Mouse (Mus musculus): ENCODE measurements around the gene Shroom2. TPM values are rescaled to one million over a fixed set of nuclear protein-coding genes. Genes with fewer than 3 reads are reported as not detected.

Shroom2 gene
- polyA plus RNA-seq, 1 experiment from 2014 or later: 160 TPM

GRCm38 (mm10) chrX:152690788-152691291 is 78.4 kb downstream of the Shroom2 start:
- no peaks in the 10 kb centered on the region for H3K9me3 ChIP-seq (replicated peaks)
- peaks cover 6% of the 10 kb centered on the region; the same call in 1 of the 2 replicates for H3K27me3 ChIP-seq (replicated peaks)
- no peak overlapping the region for H3K4me3 ChIP-seq (replicated peaks)
- H3K9ac ChIP-seq (replicated peaks): no peak overlapping the region
- H3K36me3 ChIP-seq: no peaks in the 10 kb centered on the region
- no peak overlapping the region for H3K27ac ChIP-seq (replicated peaks)
- no peak for ATAC-seq (ENCODE audit: low FRiP score)
- 52% methylated on average over 2 of the region's 2 CpGs for WGBS
- no peak overlapping the region for H3K4me2 ChIP-seq
- H3K4me1 ChIP-seq: no peaks in the 10 kb centered on the region

GRCm38 (mm10) chrX:152679190-152679814 is 90.0 kb downstream of the Shroom2 start:
- Histone ChIP-seq H3K9me3 (replicated peaks) (no peaks in the 10 kb centered on the region), H3K27ac (replicated peaks) (no peak overlapping the region), H3K4me2 (no peak overlapping the region), H3K27me3 (replicated peaks) (peaks cover 19% of the 10 kb centered on the region), H3K36me3 (no peaks in the 10 kb centered on the region), H3K4me1 (no peaks in the 10 kb centered on the region), H3K9ac (replicated peaks) (no peak overlapping the region), H3K4me3 (replicated peaks) (no peak overlapping the region)
- WGBS: 57% methylated on average over 2 of the region's 2 CpGs
- no peak for ATAC-seq (ENCODE audit: low FRiP score)

- no peak overlapping the region for H3K4me2 ChIP-seq
- H3K4me3 ChIP-seq (replicated peaks): no peak overlapping the region
- H3K36me3 ChIP-seq: no peaks in the 10 kb centered on the region
- H3K9ac ChIP-seq (replicated peaks): no peak overlapping the region
- H3K9me3 ChIP-seq (replicated peaks): no peaks in the 10 kb centered on the region
- 57% methylated on average over 3 of the region's 3 CpGs for WGBS
- peaks cover 28% of the 10 kb centered on the region for H3K27me3 ChIP-seq (replicated peaks)
- H3K4me1 ChIP-seq: no peaks in the 10 kb centered on the region
- no peak for ATAC-seq (ENCODE audit: low FRiP score)
- no peak overlapping the region for H3K27ac ChIP-seq (replicated peaks)
These were observed 92.9 kb downstream of the Shroom2 start for GRCm38 (mm10) chrX:152676357-152676756.

- WGBS: 74% methylated on average over 3 of the region's 3 CpGs
- H3K4me1 ChIP-seq: no peaks in the 10 kb centered on the region
- H3K4me3 ChIP-seq (replicated peaks): no peak overlapping the region
- no peaks in the 10 kb centered on the region for H3K9me3 ChIP-seq (replicated peaks)
- no peak for ATAC-seq (ENCODE audit: low FRiP score)
- no peaks in the 10 kb centered on the region for H3K36me3 ChIP-seq
- H3K27me3 ChIP-seq (replicated peaks): peaks cover 24% of the 10 kb centered on the region
- H3K9ac ChIP-seq (replicated peaks): no peak overlapping the region
- H3K27ac ChIP-seq (replicated peaks): no peak overlapping the region
- no peak overlapping the region for H3K4me2 ChIP-seq
These were observed 95.8 kb downstream of the Shroom2 start for GRCm38 (mm10) chrX:152673431-152673830.

GRCm38 (mm10) chrX:152657363-152658036 is 111.8 kb downstream of the Shroom2 start:
- Histone ChIP-seq H3K36me3 (no peaks in the 10 kb centered on the region), H3K4me3 (replicated peaks) (no peak overlapping the region), H3K27ac (replicated peaks) (no peak overlapping the region), H3K9me3 (replicated peaks) (no peaks in the 10 kb centered on the region), H3K27me3 (replicated peaks) (peaks cover 40% of the 10 kb centered on the region), H3K4me2 (no peak overlapping the region), H3K4me1 (no peaks in the 10 kb centered on the region; the same call in 1 of the 2 replicates), H3K9ac (replicated peaks) (no peak overlapping the region)
- ATAC-seq (ENCODE audit: low FRiP score): no peak
- WGBS: 46% methylated on average over 4 of the region's 4 CpGs

GRCm38 (mm10) chrX:152656609-152656939 is 112.7 kb downstream of the Shroom2 start:
- Histone ChIP-seq H3K27ac (replicated peaks) (peak overlapping the region; percentile 56; the same call in 1 of the 2 replicates), H3K4me1 (no peaks in the 10 kb centered on the region; the same call in 1 of the 2 replicates), H3K27me3 (replicated peaks) (peaks cover 41% of the 10 kb centered on the region), H3K4me2 (no peak overlapping the region), H3K9ac (replicated peaks) (no peak overlapping the region), H3K36me3 (no peaks in the 10 kb centered on the region), H3K4me3 (replicated peaks) (no peak overlapping the region), H3K9me3 (replicated peaks) (no peaks in the 10 kb centered on the region)
- WGBS: 77% methylated on average over 2 of the region's 2 CpGs
- peak; percentile 35; the same call in 1 of the 2 replicates for ATAC-seq (ENCODE audit: low FRiP score)

- 31% methylated on average over 8 of the region's 8 CpGs for WGBS
- Histone ChIP-seq H3K9ac (replicated peaks) (no peak overlapping the region), H3K4me3 (replicated peaks) (no peak overlapping the region), H3K27ac (replicated peaks) (peak overlapping the region; percentile 56; the same call in 1 of the 2 replicates), H3K4me2 (peak overlapping the region; percentile 39), H3K36me3 (no peaks in the 10 kb centered on the region), H3K9me3 (replicated peaks) (no peaks in the 10 kb centered on the region), H3K4me1 (no peaks in the 10 kb centered on the region; the same call in 1 of the 2 replicates), H3K27me3 (replicated peaks) (peaks cover 37% of the 10 kb centered on the region; the same call in 1 of the 2 replicates)
- ATAC-seq (ENCODE audit: low FRiP score): peak; percentile 91
These were observed 113.3 kb downstream of the Shroom2 start for GRCm38 (mm10) chrX:152655796-152656608.

GRCm38 (mm10) chrX:152652676-152653075 is 116.6 kb downstream of the Shroom2 start:
- no peak for ATAC-seq (ENCODE audit: low FRiP score)
- Histone ChIP-seq H3K27me3 (replicated peaks) (peaks cover 23% of the 10 kb centered on the region; the same call in 1 of the 2 replicates), H3K4me2 (no peak overlapping the region), H3K4me1 (no peaks in the 10 kb centered on the region; the same call in 1 of the 2 replicates), H3K4me3 (replicated peaks) (no peak overlapping the region), H3K36me3 (no peaks in the 10 kb centered on the region), H3K27ac (replicated peaks) (no peak overlapping the region), H3K9ac (replicated peaks) (no peak overlapping the region), H3K9me3 (replicated peaks) (no peaks in the 10 kb centered on the region)
- 54% methylated on average over 2 of the region's 2 CpGs for WGBS

- H3K27me3 ChIP-seq (replicated peaks): peaks cover 3% of the 10 kb centered on the region; the same call in 1 of the 2 replicates
These were observed 124.4 kb downstream of the Shroom2 start for GRCm38 (mm10) chrX:152644827-152645226.

GRCm38 (mm10) chrX:152643679-152644638 is 125.3 kb downstream of the Shroom2 start:
- Histone ChIP-seq H3K27me3 (replicated peaks) (peaks cover 3% of the 10 kb centered on the region; the same call in 1 of the 2 replicates), H3K36me3 (no peaks in the 10 kb centered on the region), H3K9ac (replicated peaks) (peak overlapping the region; percentile 43), H3K9me3 (replicated peaks) (no peaks in the 10 kb centered on the region), H3K27ac (replicated peaks) (peak overlapping the region; percentile 84), H3K4me2 (peak overlapping the region; percentile 48), H3K4me3 (replicated peaks) (peak overlapping the region; percentile 43), H3K4me1 (no peaks in the 10 kb centered on the region)
- peak; percentile 89 for ATAC-seq (ENCODE audit: low FRiP score)
- WGBS: 24% methylated on average over 11 of the region's 11 CpGs

More at GRCm38 (mm10) chrX:152644827-152645226, 124.4 kb downstream of the Shroom2 start:
- 22% methylated on average over 4 of the region's 4 CpGs for WGBS
- no peaks in the 10 kb centered on the region for H3K36me3 ChIP-seq
- peak overlapping the region; percentile 11; the same call in 1 of the 2 replicates for H3K4me2 ChIP-seq
- H3K4me3 ChIP-seq (replicated peaks): no peak overlapping the region
- H3K9me3 ChIP-seq (replicated peaks): no peaks in the 10 kb centered on the region
- no peak overlapping the region for H3K9ac ChIP-seq (replicated peaks)
- H3K4me1 ChIP-seq: no peaks in the 10 kb centered on the region
- ATAC-seq (ENCODE audit: low FRiP score): no peak
- H3K27ac ChIP-seq (replicated peaks): no peak overlapping the region
